Mouse (Mus musculus): ENCODE results near the gene Sptan1. TPM values are rescaled to one million over a fixed set of nuclear protein-coding genes. Genes with fewer than 3 reads are reported as not detected.
A peak's percentile ranks its signal among the peaks of the same experiment; 100 is the strongest.

Gene Sptan1
- polyA plus RNA-seq, 2 experiments: 14.5 to 21.1 TPM

DNA sequence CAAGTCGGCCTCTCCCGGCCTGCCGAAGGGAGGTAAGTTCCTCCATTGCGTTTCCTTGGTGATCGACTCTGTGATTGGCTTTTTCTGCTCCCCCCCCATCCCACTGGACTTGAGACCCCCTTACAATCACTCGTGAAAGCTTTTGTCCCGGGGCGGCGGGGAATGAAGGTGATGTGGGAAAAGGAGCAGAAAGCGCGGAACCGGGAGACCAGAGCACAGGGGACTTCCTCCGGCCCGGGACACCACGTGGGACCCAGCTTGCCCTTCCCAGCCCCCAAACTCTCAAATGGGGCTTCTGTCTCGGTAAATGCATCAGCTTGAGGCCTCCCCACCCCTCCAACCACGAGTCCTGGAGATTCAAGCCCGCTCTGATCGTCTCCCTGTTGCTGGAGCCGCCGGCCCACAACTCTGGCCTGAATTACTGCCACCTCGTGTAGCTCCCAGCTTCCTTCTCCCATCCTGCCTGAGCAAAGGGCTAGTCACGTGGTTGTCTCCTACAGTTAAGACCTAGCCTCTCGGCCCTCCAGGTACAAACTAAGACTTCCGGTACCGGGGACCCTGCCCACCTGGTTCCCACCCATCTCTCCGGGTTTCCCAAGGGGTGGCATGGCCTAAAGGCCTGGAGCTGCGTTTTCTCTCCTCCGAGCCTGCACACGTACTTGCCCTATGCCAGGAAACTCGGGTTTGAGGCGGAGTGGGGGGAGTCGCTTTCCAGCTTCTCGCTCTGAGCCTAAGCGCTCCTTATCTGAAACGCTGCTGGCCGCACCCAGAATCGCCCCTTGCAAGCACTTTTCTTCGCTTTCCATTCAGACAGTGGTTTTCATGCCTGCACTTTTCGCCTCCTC is 97.1 kb downstream of the Sptan1 start:
- ATAC-seq (ENCODE audit: insufficient read depth) (peak; percentile 17; the same call in 1 of the 2 replicates), DNase-seq (ENCODE audit: low read depth in 3 of 3, low spot score in 3 of 3) (peak in 2 of 3 experiments; percentile 53 to 66)
- Histone ChIP-seq H3K36me3 (replicated peaks; ENCODE audit: control insufficient read depth, insufficient read depth, low read depth) (no peaks in the 10 kb centered on the region), H3K4me3 (ENCODE audit: insufficient read depth in 1 of 2, low read depth in 2 of 2, low read length in 2 of 2) (peak overlapping the region; percentile 79 to 85), H3K4me1 (replicated peaks; ENCODE audit: control insufficient read depth in 2 of 2, insufficient read depth in 2 of 2, low read length in 1 of 2) (peaks cover 23 to 24% of the 10 kb centered on the region in 2 experiments), H3K9ac (replicated peaks) (peak overlapping the region; percentile 87), H3K4me2 (ENCODE audit: low read depth) (peak overlapping the region; percentile 98), H3K27ac (peak overlapping the region; percentile 65), H3K9me3 (ENCODE audit: control insufficient read depth, low read length) (no peaks in the 10 kb centered on the region), H3K27me3 (ENCODE audit: control insufficient read depth, insufficient read depth, low read length) (no peaks in the 10 kb centered on the region)
- TF ChIP-seq CTCF (IDR thresholded peaks at IDR 0.05; ENCODE audit: low read depth) (no peak), EP300 (IDR thresholded peaks at IDR 0.05; ENCODE audit: low read depth) (no peak)
- under 1% methylated on average over 40 of the region's 40 CpGs for WGBS (ENCODE audit: insufficient replicate concordance)

GRCm38 (mm10) chr2:30063235-30063634 is 97.9 kb downstream of the Sptan1 start:
- DNase-seq (ENCODE audit: low read depth in 3 of 3, low spot score in 3 of 3) (no peak), ATAC-seq (ENCODE audit: insufficient read depth) (no peak)
- WGBS (ENCODE audit: insufficient replicate concordance): 2% methylated on average over 8 of the region's 8 CpGs
- Histone ChIP-seq H3K9me3 (ENCODE audit: control insufficient read depth, low read length) (no peaks in the 10 kb centered on the region), H3K4me2 (ENCODE audit: low read depth) (peak overlapping the region; percentile 98), H3K27me3 (ENCODE audit: control insufficient read depth, insufficient read depth, low read length) (no peaks in the 10 kb centered on the region), H3K4me3 (ENCODE audit: insufficient read depth in 1 of 2, low read depth in 2 of 2, low read length in 2 of 2) (peak overlapping the region; percentile 79 to 85), H3K27ac (peak overlapping the region; percentile 65), H3K36me3 (replicated peaks; ENCODE audit: control insufficient read depth, insufficient read depth, low read depth) (peaks cover 3% of the 10 kb centered on the region), H3K9ac (replicated peaks) (peak overlapping the region; percentile 87), H3K4me1 (replicated peaks; ENCODE audit: control insufficient read depth in 2 of 2, insufficient read depth in 2 of 2, low read length in 1 of 2) (peaks cover 24 to 27% of the 10 kb centered on the region in 2 experiments)
- TF ChIP-seq EP300 (IDR thresholded peaks at IDR 0.05; ENCODE audit: low read depth) (no peak), CTCF (IDR thresholded peaks at IDR 0.05; ENCODE audit: low read depth) (no peak)

DNA sequence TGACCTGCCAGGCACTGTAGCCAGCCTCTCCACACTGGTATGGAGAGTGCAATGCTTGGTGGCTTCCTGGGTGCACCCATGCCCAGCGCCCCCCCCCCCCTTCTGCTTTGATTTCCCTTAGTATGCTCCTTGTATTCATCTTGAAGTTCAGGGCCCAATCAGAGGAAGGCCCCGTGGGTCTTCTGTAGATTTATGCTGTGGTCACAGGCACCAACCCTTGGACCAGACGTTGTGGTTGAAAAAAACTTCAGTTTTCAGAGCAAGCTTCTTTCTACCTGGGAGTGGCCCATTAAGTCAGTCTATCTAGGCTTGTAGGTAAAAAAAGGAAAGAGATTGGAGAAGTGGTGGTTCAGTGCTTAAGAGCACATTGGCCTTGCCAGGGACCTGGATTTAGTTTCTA is 98.4 kb downstream of the Sptan1 start:
- no peak for TF ChIP-seq CTCF (IDR thresholded peaks at IDR 0.05; ENCODE audit: low read depth)
- TF ChIP-seq EP300 (IDR thresholded peaks at IDR 0.05; ENCODE audit: low read depth): no peak
- 2% methylated on average over 2 of the region's 3 CpGs for WGBS (ENCODE audit: insufficient replicate concordance)

DNA sequence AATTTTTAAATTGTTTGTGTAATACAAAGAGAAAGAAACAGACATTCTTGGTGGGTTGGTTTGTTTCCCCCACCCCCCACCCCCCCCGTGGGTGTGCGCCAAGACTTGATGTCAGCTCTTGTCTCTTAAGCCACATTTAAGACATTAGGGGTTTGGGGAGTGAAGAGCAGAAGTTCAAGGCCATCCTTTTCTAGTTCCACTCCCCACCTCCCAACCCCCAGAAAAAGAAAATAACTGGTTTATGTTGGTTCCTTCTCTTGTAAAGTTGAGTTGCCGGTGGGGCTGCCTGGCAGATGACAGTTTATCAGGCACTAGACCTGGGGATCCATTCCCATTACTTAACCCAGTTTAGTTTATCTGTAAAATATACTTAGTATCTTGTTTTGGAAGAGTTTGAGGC is 98.9 kb downstream of the Sptan1 start:
- ATAC-seq (ENCODE audit: insufficient read depth) (no peak), DNase-seq (ENCODE audit: low read depth in 3 of 3, low spot score in 3 of 3) (no peak)
- Histone ChIP-seq H3K4me2 (ENCODE audit: low read depth) (peak overlapping the region; percentile 98), H3K9ac (replicated peaks) (peak overlapping the region; percentile 7), H3K36me3 (replicated peaks; ENCODE audit: control insufficient read depth, insufficient read depth, low read depth) (peaks cover 13% of the 10 kb centered on the region), H3K27ac (peak overlapping the region; percentile 6), H3K4me1 (replicated peaks; ENCODE audit: control insufficient read depth in 2 of 2, insufficient read depth in 2 of 2, low read length in 1 of 2) (peaks cover 24 to 27% of the 10 kb centered on the region in 2 experiments), H3K27me3 (ENCODE audit: control insufficient read depth, insufficient read depth, low read length) (no peaks in the 10 kb centered on the region), H3K4me3 (ENCODE audit: insufficient read depth in 1 of 2, low read depth in 2 of 2, low read length in 2 of 2) (peak overlapping the region in 1 of 2 experiments; percentile 79; a peak in 2 of 4 replicates), H3K9me3 (ENCODE audit: control insufficient read depth, low read length) (no peaks in the 10 kb centered on the region)
- 5% methylated on average over 3 of the region's 3 CpGs for WGBS (ENCODE audit: insufficient replicate concordance)
- TF ChIP-seq CTCF (IDR thresholded peaks at IDR 0.05; ENCODE audit: low read depth): no peak
- no peak for TF ChIP-seq EP300 (IDR thresholded peaks at IDR 0.05; ENCODE audit: low read depth)

More for the DNA sequence above, 98.4 kb downstream of the Sptan1 start:
- ATAC-seq (ENCODE audit: insufficient read depth): no peak
- peaks cover 24 to 27% of the 10 kb centered on the region in 2 experiments for H3K4me1 ChIP-seq (replicated peaks; ENCODE audit: control insufficient read depth in 2 of 2, insufficient read depth in 2 of 2, low read length in 1 of 2)
- peak overlapping the region; percentile 87 for H3K9ac ChIP-seq (replicated peaks)
- H3K27me3 ChIP-seq (ENCODE audit: control insufficient read depth, insufficient read depth, low read length): no peaks in the 10 kb centered on the region
- no peak for DNase-seq (ENCODE audit: low read depth in 3 of 3, low spot score in 3 of 3)
- no peaks in the 10 kb centered on the region for H3K9me3 ChIP-seq (ENCODE audit: control insufficient read depth, low read length)
- peak overlapping the region; percentile 98 for H3K4me2 ChIP-seq (ENCODE audit: low read depth)
- H3K27ac ChIP-seq: peak overlapping the region; percentile 65
- peak overlapping the region; percentile 79 to 85 for H3K4me3 ChIP-seq (ENCODE audit: insufficient read depth in 1 of 2, low read depth in 2 of 2, low read length in 2 of 2)
- peaks cover 9% of the 10 kb centered on the region for H3K36me3 ChIP-seq (replicated peaks; ENCODE audit: control insufficient read depth, insufficient read depth, low read depth)
